Mouse (Mus musculus) liver, adult 2 months (tissue): ENCODE measurements at regions not wholly inside any gene's neighbourhood (a gene's known extent, or its start where the extent isn't known, plus 50 kb on each side); places are given as distances from the start of the nearest gene placed in this dataset.

ENCODE experiments used
- DNase-seq: peaks from one replicate; pipeline ENCODE4 v3.0.0-alpha.2; 2011; ENCODE audit warnings: low read depth, low spot score; ENCODE audit errors: extremely low read depth
- H3K27ac ChIP-seq: fragments of 200-500 bp; replicated peaks from 2 replicates; pipeline ENCODE4 v1.5.1; 2012; ENCODE audit warnings: low read depth, mild to moderate bottlenecking, control low read depth, inconsistent platforms, low read length; ENCODE audit not compliant: insufficient read depth
- H3K27me3 ChIP-seq: fragments of 200-500 bp; 2 replicates; pipeline ENCODE4 v1.6.1; 2012; ENCODE audit warnings: mild to moderate bottlenecking, moderate library complexity, low read length, inconsistent platforms; ENCODE audit not compliant: control insufficient read depth, insufficient read depth
- H3K36me3 ChIP-seq: fragments of 200-500 bp; 2 replicates; pipeline ENCODE4 v1.6.1; 2012; ENCODE audit warnings: low read length, inconsistent platforms; ENCODE audit not compliant: control insufficient read depth, insufficient read depth
- H3K4me1 ChIP-seq: fragments of 200-500 bp; 2 replicates; pipeline ENCODE4 v1.6.1; 2011; ENCODE audit warnings: low read length; ENCODE audit not compliant: control insufficient read depth, insufficient read depth
- H3K4me3 ChIP-seq: fragments of 200-500 bp; 2 replicates; pipeline ENCODE4 v1.5.1; 2011; ENCODE audit warnings: low read depth, mild to moderate bottlenecking, control low read depth, low read length, moderate library complexity; ENCODE audit not compliant: insufficient read depth
- H3K79me2 ChIP-seq: fragments of 200-500 bp; 2 replicates; pipeline ENCODE4 v1.6.1; 2012; ENCODE audit warnings: inconsistent platforms, mild to moderate bottlenecking, low read length, moderate library complexity; ENCODE audit not compliant: control insufficient read depth, insufficient read depth
- H3K9ac ChIP-seq: fragments of 200-500 bp; 2 replicates; pipeline ENCODE4 v1.6.1; 2012; ENCODE audit warnings: low read depth, mild to moderate bottlenecking, control low read depth, inconsistent platforms, low read length
- CTCF ChIP-seq: fragments of 200-500 bp; IDR thresholded peaks from 2 replicates; pipeline ENCODE4 v1.5.1; 2011; ENCODE audit warnings: low read depth, low read length, control low read depth
- POLR2A ChIP-seq: fragments of 200-500 bp; IDR thresholded peaks from 2 replicates; pipeline ENCODE4 v1.6.1; 2011; ENCODE audit warnings: low read length, control low read depth; ENCODE audit not compliant: insufficient read depth; ENCODE audit errors: extremely low read depth
- WGBS: fragments of 180-500 bp; shearing (Covaris S2); methylation state at CpG from one replicate; pipeline ENCODE4 v1.1.7; 2018; 5-methylcytosine and 5-hydroxymethylcytosine counted together

DNA sequence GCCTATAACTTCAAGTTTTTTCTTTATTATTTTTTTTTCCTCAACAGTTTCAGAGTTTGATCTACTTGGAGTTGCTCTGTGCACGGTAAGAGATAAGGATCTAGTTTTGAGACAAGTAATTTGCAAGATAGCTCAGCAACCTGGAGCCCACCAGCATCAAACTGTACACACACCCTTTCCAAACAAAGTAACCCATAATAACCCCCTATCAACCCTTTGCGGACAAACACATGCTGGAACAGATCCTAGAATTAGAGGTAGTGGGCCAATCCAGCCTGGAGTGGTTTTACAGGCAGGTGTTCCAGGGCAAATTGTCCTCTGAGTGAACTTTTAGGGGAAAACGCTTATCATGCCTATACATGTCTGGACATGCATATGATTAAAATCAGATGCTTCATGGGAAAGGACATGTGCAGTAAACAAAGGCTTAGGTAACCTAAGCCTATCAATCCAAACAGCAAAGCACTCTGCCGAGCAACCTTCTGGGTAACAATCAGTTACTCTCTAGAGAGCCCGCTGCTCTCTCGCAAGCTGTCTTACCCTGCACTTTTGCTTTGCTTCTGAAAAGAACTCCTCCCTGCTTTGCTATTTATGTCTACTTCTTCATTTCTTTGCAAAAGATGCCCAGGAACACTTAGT, 200.2 kb upstream of the Nabp1 start:
- Histone ChIP-seq H3K4me1 (no peaks in the 10 kb centered on the region), H3K27me3 (no peaks in the 10 kb centered on the region), H3K9ac (no peak overlapping the region), H3K36me3 (no peaks in the 10 kb centered on the region), H3K27ac (no peak overlapping the region), H3K4me3 (no peak overlapping the region), H3K79me2 (no peaks in the 10 kb centered on the region)
- DNase-seq: no peak
- TF ChIP-seq POLR2A: no peak
- TF ChIP-seq CTCF: no peak
- WGBS: 79% methylated on average over 6 of the region's 6 CpGs

DNA sequence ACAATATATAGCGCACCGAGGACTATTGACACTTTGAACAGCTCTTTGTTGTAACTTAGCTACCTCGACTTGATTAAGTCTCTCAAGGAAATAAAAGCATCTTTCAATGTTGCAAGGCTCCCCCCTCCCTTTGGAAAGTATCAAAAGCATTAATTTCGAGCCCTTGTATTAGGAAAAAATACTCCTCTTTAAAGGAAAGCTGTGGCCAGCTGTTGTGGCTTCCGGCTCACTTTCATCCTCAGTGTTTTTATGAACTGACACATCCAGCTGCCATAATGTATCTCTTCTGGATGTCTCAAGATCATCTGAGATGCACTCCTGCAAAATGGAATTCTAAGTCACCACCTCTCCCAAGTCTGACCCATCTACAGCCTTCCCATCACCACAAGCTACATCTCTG, 199.6 kb upstream of the Nabp1 start:
- Histone ChIP-seq H3K9ac (no peak overlapping the region), H3K4me3 (no peak overlapping the region), H3K27ac (no peak overlapping the region), H3K79me2 (no peaks in the 10 kb centered on the region), H3K27me3 (no peaks in the 10 kb centered on the region), H3K36me3 (no peaks in the 10 kb centered on the region), H3K4me1 (no peaks in the 10 kb centered on the region)
- TF ChIP-seq CTCF (no peak), POLR2A (no peak)
- 70% methylated on average over 5 of the region's 5 CpGs for whole genome bisulfite sequencing
- DNase-seq: no peak

DNA sequence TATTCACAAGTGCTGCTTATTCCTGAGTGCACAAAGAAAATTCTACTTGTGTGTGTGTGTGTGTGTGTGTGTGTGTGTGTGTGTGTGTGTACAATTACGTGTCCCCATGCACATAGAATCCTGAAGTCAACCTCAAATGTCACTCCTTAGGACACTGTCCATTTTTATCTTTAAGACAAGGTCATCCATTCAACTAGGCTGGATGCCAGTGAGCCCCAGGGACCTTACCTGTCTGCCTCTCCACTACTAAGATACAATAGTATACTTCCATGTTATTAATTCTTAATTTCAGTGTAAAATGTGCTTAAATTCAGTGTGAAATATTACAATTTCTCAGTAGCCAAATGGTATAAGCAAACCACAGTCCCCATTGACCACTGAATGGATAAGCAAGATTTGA, 193.5 kb upstream of the Nabp1 start:
- DNase-seq: no peak
- no peak for TF ChIP-seq POLR2A
- TF ChIP-seq CTCF: no peak
- Histone ChIP-seq H3K27me3 (no peaks in the 10 kb centered on the region), H3K36me3 (no peaks in the 10 kb centered on the region), H3K79me2 (no peaks in the 10 kb centered on the region), H3K4me1 (no peaks in the 10 kb centered on the region), H3K9ac (no peak overlapping the region), H3K27ac (no peak overlapping the region), H3K4me3 (no peak overlapping the region)
- 86% methylated on average over 1 of the region's 1 CpGs for WGBS

DNA sequence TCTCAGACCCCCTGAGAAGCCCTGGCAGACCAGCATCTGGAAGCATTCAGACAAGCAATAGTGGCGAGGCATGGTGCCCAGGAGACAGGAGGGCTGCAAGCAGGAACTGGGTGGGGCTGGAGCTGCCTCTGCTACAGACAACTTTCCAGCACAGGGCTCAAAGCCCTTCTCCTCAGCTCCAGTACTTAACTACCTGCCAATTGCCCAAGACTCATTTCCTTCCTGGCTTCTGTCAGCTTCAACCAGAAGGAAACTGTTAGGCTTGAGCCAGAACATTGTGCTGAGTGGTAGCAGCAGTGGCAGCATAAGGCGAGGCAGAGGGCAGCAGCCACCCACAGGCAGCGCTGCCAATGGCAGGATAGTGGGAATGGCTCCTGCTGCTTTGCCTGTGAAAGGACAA, 193.1 kb upstream of the Nabp1 start:
- Histone ChIP-seq H3K36me3 (no peaks in the 10 kb centered on the region), H3K9ac (no peak overlapping the region), H3K27me3 (no peaks in the 10 kb centered on the region), H3K27ac (no peak overlapping the region), H3K4me1 (no peaks in the 10 kb centered on the region), H3K79me2 (no peaks in the 10 kb centered on the region), H3K4me3 (no peak overlapping the region)
- no peak for DNase-seq
- TF ChIP-seq CTCF (peak; percentile 60), POLR2A (no peak)
- 82% methylated on average over 3 of the region's 3 CpGs for WGBS

DNA sequence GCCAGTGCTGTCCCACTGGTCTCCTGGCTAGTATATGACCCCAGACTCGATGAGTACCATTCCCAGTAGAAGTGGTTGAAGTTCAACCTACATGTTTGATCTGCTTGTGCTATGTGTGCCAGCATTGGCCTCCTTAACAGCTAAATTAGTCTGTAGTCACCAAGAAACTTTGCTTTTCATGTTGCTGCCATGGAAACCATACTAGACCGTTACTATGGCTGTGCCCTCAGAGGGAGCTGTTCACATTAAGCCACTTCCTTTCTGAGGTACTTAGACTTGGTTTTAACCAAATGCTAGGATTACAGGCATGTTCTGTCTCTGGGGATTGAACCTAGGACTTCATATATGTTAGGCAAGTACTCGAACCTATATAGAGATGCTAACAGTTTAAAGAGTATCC, 191.8 kb upstream of the Nabp1 start:
- H3K27me3 ChIP-seq: no peaks in the 10 kb centered on the region
- H3K79me2 ChIP-seq: no peaks in the 10 kb centered on the region
- TF ChIP-seq POLR2A: no peak
- TF ChIP-seq CTCF: no peak
- no peak overlapping the region for H3K9ac ChIP-seq
- H3K36me3 ChIP-seq: no peaks in the 10 kb centered on the region
- H3K4me3 ChIP-seq: no peak overlapping the region
- no peaks in the 10 kb centered on the region for H3K4me1 ChIP-seq
- WGBS: 69% methylated on average over 3 of the region's 3 CpGs
- DNase-seq: no peak
- no peak overlapping the region for H3K27ac ChIP-seq

DNA sequence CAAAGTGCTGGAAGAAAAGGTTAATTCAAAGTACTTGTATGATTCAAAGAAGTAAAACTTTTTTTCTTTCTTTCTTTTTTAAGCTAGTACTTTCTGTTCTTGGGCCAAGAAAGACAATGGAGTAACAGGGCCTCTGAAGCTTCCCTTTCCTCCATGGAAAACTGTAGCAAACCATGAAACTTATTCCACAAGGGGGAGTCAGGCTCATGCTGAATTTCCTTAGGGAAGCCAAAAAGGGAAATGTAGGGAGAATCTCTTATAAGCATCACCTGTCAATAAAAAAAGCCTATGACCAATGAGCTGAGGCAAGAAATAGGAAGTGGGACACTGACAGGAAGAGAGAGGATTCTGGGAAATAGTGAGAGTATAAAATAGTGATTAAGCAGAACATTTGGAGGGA, 190.7 kb upstream of the Nabp1 start:
- Histone ChIP-seq H3K4me1 (no peaks in the 10 kb centered on the region), H3K9ac (no peak overlapping the region), H3K79me2 (no peaks in the 10 kb centered on the region), H3K4me3 (no peak overlapping the region), H3K27ac (no peak overlapping the region), H3K27me3 (no peaks in the 10 kb centered on the region), H3K36me3 (no peaks in the 10 kb centered on the region)
- TF ChIP-seq CTCF: peak; percentile 40
- no peak for TF ChIP-seq POLR2A
- DNase-seq: peak; percentile 53
